Comparison of ENCODE assay signal across 8 mouse cellular contexts in the genomic region with DNA sequence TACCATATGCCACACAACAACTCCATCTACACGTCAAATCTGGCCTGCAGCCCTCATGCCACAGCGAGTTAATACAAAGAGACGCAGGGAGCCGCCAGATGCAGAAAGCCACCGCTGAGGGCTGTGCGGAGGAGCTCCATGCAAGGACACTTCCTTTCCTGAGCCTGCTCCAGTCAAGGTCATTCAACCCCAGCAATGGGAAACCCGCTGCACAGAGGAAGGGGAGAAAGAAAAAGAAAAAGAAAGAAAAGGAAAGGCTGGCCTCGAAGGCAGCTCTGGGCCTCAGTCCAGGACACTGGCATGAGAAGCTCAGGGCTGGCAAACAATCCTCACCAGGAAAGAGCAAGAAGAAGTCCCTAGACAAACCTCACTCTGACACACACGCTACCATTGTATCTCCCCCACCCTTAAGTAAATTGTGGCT. TPM values are rescaled to one million over a fixed set of nuclear protein-coding genes. Genes with fewer than 3 reads are reported as not detected.
DNase-seq lines count a peak whose midpoint lies in the region; ATAC-seq and TF ChIP-seq lines count a peak whose summit lies in the region.

No protein-coding gene starts in this region.

- 22% methylated on average over 9 of the region's 9 CpGs for WGBS in forebrain, embryonic 13.5 days
- WGBS in midbrain, postnatal 0 days: 31% methylated on average over 9 of the region's 9 CpGs

- no peak for TF ChIP-seq CTCF in midbrain, postnatal 0 days (IDR thresholded peaks at IDR 0.05)

- no peaks in the 10 kb centered on the region for H3K27me3 ChIP-seq in forebrain, embryonic 13.5 days
- no peaks in the 10 kb centered on the region for H3K27me3 ChIP-seq in midbrain, postnatal 0 days (ENCODE audit: insufficient read depth, low read length)

- ATAC-seq in forebrain, embryonic 13.5 days: peak; percentile 80
- ATAC-seq in midbrain, postnatal 0 days (ENCODE audit: low FRiP score): 0 out of 2 replicates have a peak, but pooled peaks have one; percentile 44
- ATAC-seq in CD4-positive, CD25-positive, alpha-beta regulatory T cell, adult 4 months: no peak

- peak; percentile 14 to 26 for DNase-seq in layer of hippocampus, postnatal 14 days (ENCODE audit: low spot score in 2 of 2)
- DNase-seq in layer of hippocampus, adult 9-11 months: no peak
- peak; percentile 44 to 54 for DNase-seq in adrenal gland, postnatal 36 days
- DNase-seq in midbrain, postnatal 0 days (ENCODE audit: low spot score): peak; percentile 76
- no peak for DNase-seq in frontal cortex, adult 2 months (ENCODE audit: extremely low spot score in 1 of 2, low spot score in 1 of 2)
- no peak for DNase-seq in urinary bladder, postnatal 10 days (ENCODE audit: low spot score)

- no peaks in the 10 kb centered on the region for H3K9me3 ChIP-seq in forebrain, embryonic 13.5 days (replicated peaks)
- no peaks in the 10 kb centered on the region for H3K9me3 ChIP-seq in midbrain, postnatal 0 days (ENCODE audit: low read length)

- H3K4me1 ChIP-seq in forebrain, embryonic 13.5 days: peaks cover 22% of the 10 kb centered on the region
- no peaks in the 10 kb centered on the region for H3K4me1 ChIP-seq in midbrain, postnatal 0 days (ENCODE audit: insufficient read depth, low read length)

- H3K27ac ChIP-seq in forebrain, embryonic 13.5 days: peak overlapping the region; percentile 84
- H3K27ac ChIP-seq in midbrain, postnatal 0 days (ENCODE audit: low read depth, low read length): peak overlapping the region; percentile 21; the same call in 1 of the 2 replicates

- peak overlapping the region; percentile 43 for H3K9ac ChIP-seq in forebrain, embryonic 13.5 days
- H3K9ac ChIP-seq in midbrain, postnatal 0 days (replicated peaks; ENCODE audit: low read length, poor library complexity, severe bottlenecking): no peak overlapping the region

- peak overlapping the region; percentile 36 for H3K4me2 ChIP-seq in forebrain, embryonic 13.5 days
- no peak overlapping the region for H3K4me2 ChIP-seq in midbrain, postnatal 0 days (ENCODE audit: low read depth, low read length, poor library complexity, severe bottlenecking)

- no peaks in the 10 kb centered on the region for H3K36me3 ChIP-seq in forebrain, embryonic 13.5 days (ENCODE audit: poor library complexity, severe bottlenecking)
- H3K36me3 ChIP-seq in midbrain, postnatal 0 days (ENCODE audit: insufficient read depth, low read length): no peaks in the 10 kb centered on the region

- no peak overlapping the region for H3K4me3 ChIP-seq in forebrain, embryonic 13.5 days
- H3K4me3 ChIP-seq in midbrain, postnatal 0 days (ENCODE audit: low read depth, low read length): no peak overlapping the region

RNA-seq across cellular contexts. Expression of gene Foxn3, which starts 44.2 kb away (rescaled TPM):
- total RNA-seq in layer of hippocampus, postnatal 14 days (2021): 10 to 100 TPM; 54.8 to 55.8 TPM
- 10 to 100 TPM; 52.6 to 89.1 TPM for total RNA-seq in adrenal gland, postnatal 36 days (2021)
- 79.3 and 83.5 TPM in 2 replicates for polyA plus RNA-seq in forebrain, embryonic 13.5 days (2015; fragmentation: Nextera tagmentation; extraction: Ambion mirVana)
- total RNA-seq in midbrain, postnatal 0 days (2014; rRNA removed): 38.9 and 40.5 TPM in 2 replicates
- 60.4 and 72.7 TPM in 2 replicates for polyA plus RNA-seq in midbrain, postnatal 0 days (2015; fragmentation: Nextera tagmentation; extraction: Ambion mirVana)
- polyA plus RNA-seq in frontal cortex, adult 2 months (2012; rRNA removed): 22.7 and 23.6 TPM in 2 replicates
- 100 to 1,000 TPM; 129 to 166 TPM for polyA plus RNA-seq in CD4-positive, CD25-positive, alpha-beta regulatory T cell, adult 4 months (2017; shearing (Covaris generic))

Comparison
In these comparisons a context has a peak if more than half of its experiments do, and no peak if none do; other contexts are left out.
1. DNase-seq: peak in layer of hippocampus, postnatal 14 days (2 of 2), adrenal gland, postnatal 36 days (2 of 2) and midbrain, postnatal 0 days (single experiment); none in layer of hippocampus, adult 9-11 months (single experiment), frontal cortex, adult 2 months (0 of 2) and urinary bladder, postnatal 10 days (single experiment).